Mouse (Mus musculus): Measurements from ENCODE around the gene Thy1. TPM values are rescaled to one million over a fixed set of nuclear protein-coding genes. Genes with fewer than 3 reads are reported as not detected.

The Thy1 gene
- polyA plus RNA-seq, 2 experiments from 2014 or later: 107 to 154 TPM

GRCm38 (mm10) chr9:44067241-44067959 lies 24.2 kb downstream of the Thy1 start:
- peak; percentile 30 for ATAC-seq

GRCm38 (mm10) chr9:44067960-44068330 lies 24.8 kb downstream of the Thy1 start:
- no peak for ATAC-seq

- no peak for ATAC-seq
These were observed 26.1 kb downstream of the Thy1 start for GRCm38 (mm10) chr9:44069252-44069651.

- ATAC-seq: no peak
These were observed 27.1 kb downstream of the Thy1 start for GRCm38 (mm10) chr9:44070113-44070843.

GRCm38 (mm10) chr9:44070844-44071231 lies 27.7 kb downstream of the Thy1 start:
- no peak for ATAC-seq

- ATAC-seq: no peak
These were observed 28.9 kb downstream of the Thy1 start for GRCm38 (mm10) chr9:44071914-44072598.

- no peak for ATAC-seq
These were observed 29.4 kb downstream of the Thy1 start for GRCm38 (mm10) chr9:44072599-44072915.

GRCm38 (mm10) chr9:44073115-44073514 lies 29.9 kb downstream of the Thy1 start:
- ATAC-seq: no peak

GRCm38 (mm10) chr9:44074395-44075275 lies 31.5 kb downstream of the Thy1 start:
- ATAC-seq: no peak

- ATAC-seq: no peak
These were observed 32.3 kb downstream of the Thy1 start for GRCm38 (mm10) chr9:44075276-44075995.

- ATAC-seq: no peak
These were observed 33.0 kb downstream of the Thy1 start for GRCm38 (mm10) chr9:44075996-44076763.

- peak; percentile 56 for ATAC-seq
These were observed 33.6 kb downstream of the Thy1 start for GRCm38 (mm10) chr9:44076764-44077120.

GRCm38 (mm10) chr9:44077266-44077910 lies 34.2 kb downstream of the Thy1 start:
- ATAC-seq: no peak

- ATAC-seq: no peak
These were observed 35.1 kb downstream of the Thy1 start for GRCm38 (mm10) chr9:44078136-44078797.

- no peak for ATAC-seq
These were observed 36.0 kb downstream of the Thy1 start for GRCm38 (mm10) chr9:44078955-44079756.

GRCm38 (mm10) chr9:44079997-44080780 lies 37.0 kb downstream of the Thy1 start:
- ATAC-seq: no peak

GRCm38 (mm10) chr9:44080953-44081352 lies 37.8 kb downstream of the Thy1 start:
- ATAC-seq: no peak

GRCm38 (mm10) chr9:44081581-44081980 lies 38.4 kb downstream of the Thy1 start:
- ATAC-seq: no peak

- ATAC-seq: no peak
These were observed 39.1 kb downstream of the Thy1 start for GRCm38 (mm10) chr9:44082266-44082665.

Data from CD4-positive, CD25-positive, alpha-beta regulatory T cell, adult 4 months (primary cell).